Mouse (Mus musculus): ENCODE results near the gene 1700003F12Rik. TPM values are rescaled to one million over a fixed set of nuclear protein-coding genes. Genes with fewer than 3 reads are reported as not detected.

1700003F12Rik gene
- polyA plus RNA-seq, 1 experiment = 0.52 TPM

DNA sequence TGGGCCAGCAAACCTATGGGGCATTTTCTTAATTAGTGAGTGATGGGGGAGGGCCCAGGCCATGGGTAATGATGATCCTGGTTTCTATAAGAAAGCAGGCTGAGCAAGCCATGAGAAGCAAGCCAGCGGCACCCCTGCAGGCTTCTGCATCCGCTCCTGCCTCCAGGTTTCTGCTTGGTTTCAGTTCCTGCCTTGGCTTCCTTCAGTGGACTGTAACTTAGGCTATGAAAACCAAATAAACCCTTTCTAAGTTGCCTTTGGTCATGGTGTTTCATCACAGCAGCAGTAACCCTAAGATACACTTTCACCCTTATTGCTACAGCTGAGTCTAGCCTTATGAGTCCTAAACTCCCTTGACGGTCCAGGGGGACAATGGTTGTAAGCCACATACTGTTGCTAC, 50.5 kb downstream of the 1700003F12Rik start:
- Histone ChIP-seq H3K36me3 (ENCODE audit: control insufficient read depth, insufficient read depth, low read length) (no peaks in the 10 kb centered on the region; the same call in 1 of the 2 replicates), H3K4me3 (ENCODE audit: insufficient read depth, low read depth, low read length) (no peak overlapping the region), H3K27me3 (replicated peaks; ENCODE audit: control insufficient read depth, insufficient read depth, low read length) (no peaks in the 10 kb centered on the region), H3K4me1 (ENCODE audit: control insufficient read depth, insufficient read depth, low read length) (peaks cover 5% of the 10 kb centered on the region; the same call in 1 of the 2 replicates), H3K27ac (ENCODE audit: insufficient read depth, low read depth, low read length) (no peak overlapping the region)
- no peak for TF ChIP-seq CTCF (conservative IDR thresholded peaks at IDR 0.05; ENCODE audit: insufficient read depth, insufficient read length, low read depth, low read length)
- TF ChIP-seq POLR2A (IDR thresholded peaks at IDR 0.05; ENCODE audit: low read depth, low read length) = no peak
- no peak for DNase-seq
- 92% methylated on average over 3 of the region's 3 CpGs for WGBS

Other genes with a start within 250 kb of the 1700003F12Rik start
- gene Bpifb9b, start 239.9 kb upstream of the 1700003F12Rik start, polyA plus RNA-seq (2012; rRNA removed) = not detected in 2 replicates
- gene Cdk5rap1, start 174.1 kb upstream of the 1700003F12Rik start, polyA plus RNA-seq (2012; rRNA removed) = 17.1 and 19.0 TPM in 2 replicates
- gene Snta1, start 139.0 kb upstream of the 1700003F12Rik start, polyA plus RNA-seq (2012; rRNA removed) = 60.5 and 63.4 TPM in 2 replicates
- 11.7 and 11.8 TPM in 2 replicates for gene Cbfa2t2, start 110.6 kb upstream of the 1700003F12Rik start, polyA plus RNA-seq (2012; rRNA removed)
- gene Actl10, start 4.7 kb downstream of the 1700003F12Rik start, polyA plus RNA-seq (2012; rRNA removed) = 0.05 TPM in 1 of 2 replicates, not detected in the other
- 1.5 and 1.8 TPM in 2 replicates for gene Necab3, start 11.8 kb downstream of the 1700003F12Rik start, polyA plus RNA-seq (2012; rRNA removed)
- 3.6 and 4.1 TPM in 2 replicates for gene E2f1, start 22.8 kb downstream of the 1700003F12Rik start, polyA plus RNA-seq (2012; rRNA removed)
- 118 and 138 TPM in 2 replicates for gene Pxmp4, start 56.6 kb downstream of the 1700003F12Rik start, polyA plus RNA-seq (2012; rRNA removed)
- 4.9 and 5.3 TPM in 2 replicates for gene Zfp341, start 66.2 kb downstream of the 1700003F12Rik start, polyA plus RNA-seq (2012; rRNA removed)
- gene 4930519P11Rik, start 66.4 kb downstream of the 1700003F12Rik start, polyA plus RNA-seq (2012; rRNA removed) = 0.57 and 0.86 TPM in 2 replicates
- 71.9 and 102 TPM in 2 replicates for gene Chmp4b, start 104.6 kb downstream of the 1700003F12Rik start, polyA plus RNA-seq (2012; rRNA removed)
- not detected in 2 replicates for gene Gm14214, start 222.9 kb downstream of the 1700003F12Rik start, polyA plus RNA-seq (2012; rRNA removed)
- 152 and 163 TPM in 2 replicates for gene Raly, start 244.0 kb downstream of the 1700003F12Rik start, polyA plus RNA-seq (2012; rRNA removed)
- not detected in 2 replicates for gene a, start 244.3 kb downstream of the 1700003F12Rik start, polyA plus RNA-seq (2012; rRNA removed)